Mouse (Mus musculus) ES-Bruce4 (cell line): ENCODE measurements around the gene Usp20.

Source experiments
- CTCF ChIP-seq: IDR thresholded peaks from one replicate; pipeline ENCODE4 v1.8.1; 2011; ENCODE audit warnings: low read depth, low read length
- POLR2A ChIP-seq: IDR thresholded peaks from one replicate; pipeline ENCODE4 v1.8.1; 2011; ENCODE audit warnings: low read length; ENCODE audit not compliant: insufficient read depth

DNA sequence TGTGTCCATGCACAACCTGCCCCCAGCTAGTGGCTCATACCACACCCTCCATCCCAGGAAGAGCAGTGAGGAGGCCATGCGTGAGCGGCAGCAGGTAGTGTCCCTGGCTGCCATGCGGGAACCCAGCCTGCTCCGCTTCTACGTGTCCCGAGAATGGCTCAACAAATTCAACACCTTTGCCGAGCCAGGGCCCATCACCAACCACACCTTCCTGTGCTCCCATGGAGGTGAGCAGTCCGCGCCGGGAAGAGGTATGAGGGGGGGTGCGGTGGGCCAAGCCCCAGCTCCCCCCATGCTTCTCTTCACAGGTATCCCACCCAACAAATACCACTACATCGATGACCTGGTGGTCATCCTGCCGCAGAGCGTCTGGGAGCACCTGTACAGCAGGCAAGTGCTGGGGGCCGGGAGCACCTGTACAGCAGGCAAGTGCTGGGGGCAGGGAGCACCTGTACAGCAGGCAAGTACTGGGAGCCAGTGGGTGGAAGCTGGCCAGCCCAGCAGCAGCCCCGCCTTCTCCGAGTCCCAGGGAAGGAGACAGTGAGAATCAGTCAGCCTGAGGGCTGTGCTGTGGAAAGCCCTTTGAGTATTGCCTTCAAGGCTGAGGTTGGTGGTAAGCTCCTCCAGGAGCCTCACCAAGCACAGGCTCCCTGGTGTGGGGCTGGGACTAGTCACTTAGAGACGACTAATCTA is 35.7 kb downstream of the Usp20 start:
- TF ChIP-seq CTCF: no peak
- TF ChIP-seq POLR2A: no peak
